Mouse (Mus musculus): ENCODE data around the gene Mrfap1. TPM values are rescaled to one million over a fixed set of nuclear protein-coding genes. Genes with fewer than 3 reads are reported as not detected.
A peak's percentile ranks its signal among the peaks of the same experiment; 100 is the strongest.

Mrfap1 gene
- polyA plus RNA-seq, 1 experiment from 2014 or later = 379 TPM

- H3K4me2 ChIP-seq (replicated peaks; ENCODE audit: low read depth) = no peak overlapping the region
- no peak overlapping the region for H3K27ac ChIP-seq (ENCODE audit: low read depth, low read length)
- H3K36me3 ChIP-seq (ENCODE audit: control insufficient read depth, insufficient read depth) = peaks cover 85% of the 10 kb centered on the region
- no peaks in the 10 kb centered on the region for H3K27me3 ChIP-seq (replicated peaks; ENCODE audit: control insufficient read depth, insufficient read depth, low read length)
- peak; percentile 2; the same call in 1 of the 2 replicates for ATAC-seq
- no peaks in the 10 kb centered on the region for H3K9me3 ChIP-seq (ENCODE audit: control insufficient read depth)
- H3K4me3 ChIP-seq (ENCODE audit: low read depth, low read length) = no peak overlapping the region
- TF ChIP-seq CTCF (IDR thresholded peaks at IDR 0.05; ENCODE audit: low read depth) = no peak
- 91% methylated on average over 5 of the region's 5 CpGs for WGBS
- H3K9ac ChIP-seq (ENCODE audit: low read depth, low read length) = no peak overlapping the region
- no peaks in the 10 kb centered on the region for H3K4me1 ChIP-seq (replicated peaks; ENCODE audit: control insufficient read depth, insufficient read depth, low read length)
Measured at GRCm38 (mm10) chr5:36819742-36820141, 23.2 kb upstream of the Mrfap1 start.

- peak; percentile 40 for TF ChIP-seq CTCF (IDR thresholded peaks at IDR 0.05; ENCODE audit: low read depth)
- 62% methylated on average over 3 of the region's 3 CpGs for WGBS
- H3K36me3 ChIP-seq (ENCODE audit: control insufficient read depth, insufficient read depth) = peaks cover 86% of the 10 kb centered on the region
Measured at GRCm38 (mm10) chr5:36817738-36818137, 21.2 kb upstream of the Mrfap1 start.

GRCm38 (mm10) chr5:36814554-36814953 is 18.0 kb upstream of the Mrfap1 start:
- H3K4me2 ChIP-seq (replicated peaks; ENCODE audit: low read depth) = no peak overlapping the region
- 73% methylated on average over 6 of the region's 6 CpGs for WGBS
- H3K9me3 ChIP-seq (ENCODE audit: control insufficient read depth) = no peaks in the 10 kb centered on the region
- peaks cover 64% of the 10 kb centered on the region for H3K36me3 ChIP-seq (ENCODE audit: control insufficient read depth, insufficient read depth)
- H3K9ac ChIP-seq (ENCODE audit: low read depth, low read length) = no peak overlapping the region
- TF ChIP-seq CTCF (IDR thresholded peaks at IDR 0.05; ENCODE audit: low read depth) = peak; percentile 49
- no peak overlapping the region for H3K4me3 ChIP-seq (ENCODE audit: low read depth, low read length)
- no peak overlapping the region for H3K27ac ChIP-seq (ENCODE audit: low read depth, low read length)
- no peaks in the 10 kb centered on the region for H3K27me3 ChIP-seq (replicated peaks; ENCODE audit: control insufficient read depth, insufficient read depth, low read length)
- no peaks in the 10 kb centered on the region for H3K4me1 ChIP-seq (replicated peaks; ENCODE audit: control insufficient read depth, insufficient read depth, low read length)
- ATAC-seq = no peak

More at GRCm38 (mm10) chr5:36817738-36818137, 21.2 kb upstream of the Mrfap1 start:
- no peak overlapping the region for H3K4me2 ChIP-seq (replicated peaks; ENCODE audit: low read depth)
- no peak for ATAC-seq
- H3K4me1 ChIP-seq (replicated peaks; ENCODE audit: control insufficient read depth, insufficient read depth, low read length) = no peaks in the 10 kb centered on the region
- H3K27ac ChIP-seq (ENCODE audit: low read depth, low read length) = no peak overlapping the region
- no peaks in the 10 kb centered on the region for H3K27me3 ChIP-seq (replicated peaks; ENCODE audit: control insufficient read depth, insufficient read depth, low read length)
- H3K9ac ChIP-seq (ENCODE audit: low read depth, low read length) = no peak overlapping the region
- H3K9me3 ChIP-seq (ENCODE audit: control insufficient read depth) = no peaks in the 10 kb centered on the region
- H3K4me3 ChIP-seq (ENCODE audit: low read depth, low read length) = no peak overlapping the region

GRCm38 (mm10) chr5:36811413-36811812 is 14.8 kb upstream of the Mrfap1 start:
- Histone ChIP-seq H3K4me3 (ENCODE audit: low read depth, low read length) (no peak overlapping the region), H3K9me3 (ENCODE audit: control insufficient read depth) (no peaks in the 10 kb centered on the region), H3K4me2 (replicated peaks; ENCODE audit: low read depth) (no peak overlapping the region), H3K27ac (ENCODE audit: low read depth, low read length) (no peak overlapping the region), H3K27me3 (replicated peaks; ENCODE audit: control insufficient read depth, insufficient read depth, low read length) (no peaks in the 10 kb centered on the region), H3K36me3 (ENCODE audit: control insufficient read depth, insufficient read depth) (peaks cover 41% of the 10 kb centered on the region), H3K4me1 (replicated peaks; ENCODE audit: control insufficient read depth, insufficient read depth, low read length) (no peaks in the 10 kb centered on the region), H3K9ac (ENCODE audit: low read depth, low read length) (no peak overlapping the region)
- TF ChIP-seq CTCF (IDR thresholded peaks at IDR 0.05; ENCODE audit: low read depth) = peak; percentile 91
- ATAC-seq = peak; percentile 39
- WGBS = 28% methylated on average over 3 of the region's 3 CpGs

GRCm38 (mm10) chr5:36810634-36811033 is 14.1 kb upstream of the Mrfap1 start:
- no peak for ATAC-seq
- no peak overlapping the region for H3K9ac ChIP-seq (ENCODE audit: low read depth, low read length)
- H3K27me3 ChIP-seq (replicated peaks; ENCODE audit: control insufficient read depth, insufficient read depth, low read length) = no peaks in the 10 kb centered on the region
- no peak for TF ChIP-seq CTCF (IDR thresholded peaks at IDR 0.05; ENCODE audit: low read depth)
- H3K9me3 ChIP-seq (ENCODE audit: control insufficient read depth) = no peaks in the 10 kb centered on the region
- H3K4me3 ChIP-seq (ENCODE audit: low read depth, low read length) = no peak overlapping the region
- no peak overlapping the region for H3K27ac ChIP-seq (ENCODE audit: low read depth, low read length)
- H3K4me1 ChIP-seq (replicated peaks; ENCODE audit: control insufficient read depth, insufficient read depth, low read length) = no peaks in the 10 kb centered on the region
- peaks cover 34% of the 10 kb centered on the region for H3K36me3 ChIP-seq (ENCODE audit: control insufficient read depth, insufficient read depth)
- WGBS = 71% methylated on average over 3 of the region's 3 CpGs
- no peak overlapping the region for H3K4me2 ChIP-seq (replicated peaks; ENCODE audit: low read depth)

- H3K9me3 ChIP-seq (ENCODE audit: control insufficient read depth) = no peaks in the 10 kb centered on the region
- TF ChIP-seq CTCF (IDR thresholded peaks at IDR 0.05; ENCODE audit: low read depth) = no peak
- no peak for ATAC-seq
Measured at GRCm38 (mm10) chr5:36809123-36809522, 12.6 kb upstream of the Mrfap1 start.

GRCm38 (mm10) chr5:36807106-36807505 is 10.5 kb upstream of the Mrfap1 start:
- Histone ChIP-seq H3K9ac (ENCODE audit: low read depth, low read length) (no peak overlapping the region), H3K36me3 (ENCODE audit: control insufficient read depth, insufficient read depth) (peaks cover 9% of the 10 kb centered on the region; the same call in 1 of the 2 replicates), H3K27me3 (replicated peaks; ENCODE audit: control insufficient read depth, insufficient read depth, low read length) (no peaks in the 10 kb centered on the region), H3K4me1 (replicated peaks; ENCODE audit: control insufficient read depth, insufficient read depth, low read length) (no peaks in the 10 kb centered on the region), H3K4me2 (replicated peaks; ENCODE audit: low read depth) (no peak overlapping the region), H3K9me3 (ENCODE audit: control insufficient read depth) (no peaks in the 10 kb centered on the region), H3K4me3 (ENCODE audit: low read depth, low read length) (no peak overlapping the region), H3K27ac (ENCODE audit: low read depth, low read length) (no peak overlapping the region)
- 20% methylated on average over 5 of the region's 5 CpGs for WGBS
- ATAC-seq = no peak
- TF ChIP-seq CTCF (IDR thresholded peaks at IDR 0.05; ENCODE audit: low read depth) = 0 out of 2 replicates have a peak, but pooled peaks have one; percentile 13

More at GRCm38 (mm10) chr5:36809123-36809522, 12.6 kb upstream of the Mrfap1 start:
- Histone ChIP-seq H3K4me3 (ENCODE audit: low read depth, low read length) (no peak overlapping the region), H3K27me3 (replicated peaks; ENCODE audit: control insufficient read depth, insufficient read depth, low read length) (no peaks in the 10 kb centered on the region), H3K27ac (ENCODE audit: low read depth, low read length) (no peak overlapping the region), H3K36me3 (ENCODE audit: control insufficient read depth, insufficient read depth) (peaks cover 27% of the 10 kb centered on the region), H3K4me1 (replicated peaks; ENCODE audit: control insufficient read depth, insufficient read depth, low read length) (no peaks in the 10 kb centered on the region), H3K9ac (ENCODE audit: low read depth, low read length) (no peak overlapping the region), H3K4me2 (replicated peaks; ENCODE audit: low read depth) (no peak overlapping the region)
- 90% methylated on average over 7 of the region's 7 CpGs for WGBS
